ENCODE assay signal across 8 mouse cellular contexts in genomic region chr3:128001924-128002501, GRCm38 (mm10).
A peak's percentile ranks its signal among the peaks of the same experiment; 100 is the strongest.
DNase-seq lines count a peak whose midpoint lies in the region; ATAC-seq lines count a peak whose summit lies in the region.

No protein-coding gene starts in this region.

- H3K4me1 ChIP-seq in midbrain, embryonic 12.5 days: no peaks in the 10 kb centered on the region

- DNase-seq in adrenal gland, adult 2 months: peak; percentile 18
- no peak for DNase-seq in adrenal gland, adult 8-10 months
- peak; percentile 67 for DNase-seq in 3T3-L1 (ENCODE audit: low read depth, low spot score)
- peak; percentile 76 to 81 for DNase-seq in cerebellum, postnatal 10 days
- DNase-seq in layer of hippocampus, postnatal 10 days (ENCODE audit: low spot score in 2 of 2): peak; percentile 63 to 64
- peak; percentile 30 for DNase-seq in thymus, postnatal 14 days

- peak; percentile 53 for ATAC-seq in granulocyte monocyte progenitor cell, adult 5-6 weeks (replicated peaks; ENCODE audit: poor library complexity, severe bottlenecking)
- peak; percentile 62; the same call in 1 of the 2 replicates for ATAC-seq in midbrain, embryonic 12.5 days (ENCODE audit: low FRiP score, low read depth)

- H3K9me3 ChIP-seq in midbrain, embryonic 12.5 days: no peaks in the 10 kb centered on the region

- H3K4me3 ChIP-seq in midbrain, embryonic 12.5 days: no peak overlapping the region

- no peaks in the 10 kb centered on the region for H3K36me3 ChIP-seq in midbrain, embryonic 12.5 days

- 74% methylated on average over 6 of the region's 6 CpGs for WGBS in midbrain, embryonic 12.5 days

- no peak overlapping the region for H3K9ac ChIP-seq in midbrain, embryonic 12.5 days (replicated peaks)

- no peak overlapping the region for H3K4me2 ChIP-seq in midbrain, embryonic 12.5 days (replicated peaks)

- no peak overlapping the region for H3K27ac ChIP-seq in midbrain, embryonic 12.5 days (replicated peaks)

- no peaks in the 10 kb centered on the region for H3K27me3 ChIP-seq in midbrain, embryonic 12.5 days
